Mouse (Mus musculus) G1E (cell line): Measurements from ENCODE around the gene Gm10775. TPM values are rescaled to one million over a fixed set of nuclear protein-coding genes. Genes with fewer than 3 reads are reported as not detected.
A peak's percentile ranks its signal among the peaks of the same experiment; 100 is the strongest.

ENCODE experiments used
- ATAC-seq: 2 replicates; pipeline ENCODE4 v1.8.0; 2016; ENCODE audit warnings: mild to moderate bottlenecking; ENCODE audit not compliant: insufficient number of reproducible peaks, poor library complexity, low FRiP score, severe bottlenecking; ENCODE audit errors: extremely low read depth
- DNase-seq: peaks from one replicate; pipeline ENCODE4 v3.0.0; 2012; ENCODE audit warnings: low spot score
- H3K27me3 ChIP-seq: 2 replicates; pipeline ENCODE4 v1.6.1; 2012; ENCODE audit warnings: mild to moderate bottlenecking, low read length, inconsistent platforms; ENCODE audit not compliant: insufficient read depth
- H3K36me3 ChIP-seq: replicated peaks from 2 replicates; pipeline ENCODE3; 2012; ENCODE audit warnings: mild to moderate bottlenecking, inconsistent platforms
- H3K4me1 ChIP-seq: 2 replicates; pipeline ENCODE4 v1.6.1; 2012; ENCODE audit warnings: low read depth, low read length, inconsistent platforms, mixed read lengths; ENCODE audit not compliant: insufficient read depth
- H3K4me3 ChIP-seq: 2 replicates; pipeline ENCODE4 v1.5.1; 2012; ENCODE audit warnings: low read depth, mild to moderate bottlenecking, inconsistent platforms, low read length, moderate library complexity, mixed read lengths
- H3K9me3 ChIP-seq: replicated peaks from 2 replicates; pipeline ENCODE4 v1.6.1; 2012; ENCODE audit warnings: inconsistent platforms
- CTCF ChIP-seq: IDR thresholded peaks from 2 replicates; pipeline ENCODE4 v1.5.1; 2012; ENCODE audit warnings: low read depth, low read length, inconsistent platforms, mixed read lengths
- GATA1 ChIP-seq: IDR thresholded peaks from 2 replicates; pipeline ENCODE4 v1.6.1; 2012; ENCODE audit warnings: borderline replicate concordance, low read length, inconsistent platforms, mixed read lengths
- GATA2 ChIP-seq: IDR thresholded peaks from 2 replicates; pipeline ENCODE4 v1.6.1; 2012; ENCODE audit warnings: low read depth, low read length, inconsistent platforms, borderline replicate concordance
- POLR2AphosphoS5 ChIP-seq: IDR thresholded peaks from 2 replicates; pipeline ENCODE4 v1.6.1; 2012; ENCODE audit warnings: low read depth, low read length, inconsistent platforms; ENCODE audit not compliant: insufficient replicate concordance
- TAL1 ChIP-seq: conservative IDR thresholded peaks from 2 replicates; pipeline ENCODE4 v1.6.1; 2012; ENCODE audit warnings: low read depth, low read length, inconsistent platforms, mixed read lengths
- polyA plus RNA-seq: library from polyadenylated mRNA; stranded (reverse); fragments of >175 nt; gene quantifications from 2 replicates; pipeline ENCODE4 v1.2.3, GENCODE M21; 2012
- total RNA-seq, 2 experiments: library from RNA; stranded (forward) in 1 of 2; stranded (reverse) in 1 of 2; fragments of 200-1000 nt in 1 of 2; fragments of >200 nt in 1 of 2; fragmentation: Nextera tagmentation in 1 of 2; gene quantifications; 2 replicates each; pipeline ENCODE4 v1.2.3; 2014 to 2017

Gene Gm10775
- total and polyA plus RNA-seq, 3 experiments = 0.04 to 0.11 TPM; not detected in 1

GRCm38 (mm10) chr13:65278383-65279341 is 19.3 kb downstream of the Gm10775 start, which contains the start of gene Zfp369:
Zfp369 (plus strand) TSS chr13:65278814.
- peaks cover 5% of the 10 kb centered on the region for H3K36me3 ChIP-seq
- peak within 1 kb of the TSS; percentile 73 for H3K4me3 ChIP-seq
- no peaks in the 10 kb centered on the region for H3K27me3 ChIP-seq
- DNase-seq (peak; percentile 72), ATAC-seq (peak; percentile 95)
- no peaks in the 10 kb centered on the region; the same call in 1 of the 2 replicates for H3K4me1 ChIP-seq
- TF ChIP-seq POLR2AphosphoS5 = no peak
- TF ChIP-seq GATA2 = no peak
- no peak for TF ChIP-seq TAL1
- TF ChIP-seq CTCF = no peak
- no peak for TF ChIP-seq GATA1
- 0 out of 2 replicates have a peak, but pooled peaks cover 2% of the 10 kb centered on the region for H3K9me3 ChIP-seq

- H3K27me3 ChIP-seq = no peaks in the 10 kb centered on the region
- no peak for DNase-seq
- H3K9me3 ChIP-seq = peaks cover 26% of the 10 kb centered on the region
- no peak for ATAC-seq
- TF ChIP-seq CTCF (no peak), POLR2AphosphoS5 (no peak), TAL1 (no peak), GATA2 (no peak), GATA1 (no peak)
- no peak overlapping the region for H3K4me3 ChIP-seq
- no peaks in the 10 kb centered on the region for H3K4me1 ChIP-seq
- H3K36me3 ChIP-seq = peaks cover 43% of the 10 kb centered on the region
These were observed 27.4 kb downstream of the Gm10775 start for GRCm38 (mm10) chr13:65286771-65287170.

DNA sequence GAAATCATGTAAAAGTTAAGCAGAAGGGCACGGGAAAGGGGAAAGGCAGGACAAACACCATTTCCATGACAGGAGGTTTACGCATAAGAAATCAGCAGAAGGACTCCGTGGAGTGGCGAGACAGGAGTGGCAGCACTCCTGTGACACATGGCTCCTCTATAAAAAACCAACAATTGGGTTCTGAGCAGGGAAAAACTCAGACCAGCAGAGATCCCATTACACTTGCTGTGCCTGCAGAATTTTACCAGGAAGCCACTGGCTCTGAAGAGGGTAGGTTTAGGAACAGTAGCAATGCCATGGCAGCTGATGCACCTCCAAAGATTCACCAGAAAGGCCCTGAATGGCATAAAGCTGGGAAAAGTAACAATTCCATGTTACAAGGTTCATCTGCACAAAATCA is 37.0 kb downstream of the Gm10775 start:
- peaks cover 54% of the 10 kb centered on the region for H3K36me3 ChIP-seq

More for the DNA sequence above, 37.0 kb downstream of the Gm10775 start:
- Histone ChIP-seq H3K4me1 (no peaks in the 10 kb centered on the region), H3K9me3 (peaks cover 38% of the 10 kb centered on the region), H3K4me3 (no peak overlapping the region), H3K27me3 (no peaks in the 10 kb centered on the region)
- DNase-seq = no peak
- no peak for TF ChIP-seq CTCF
- no peak for TF ChIP-seq GATA2
- no peak for TF ChIP-seq TAL1
- TF ChIP-seq POLR2AphosphoS5 = no peak
- no peak for TF ChIP-seq GATA1
- no peak for ATAC-seq

Other genes with a start within 250 kb of the Gm10775 start
- not detected in 2 replicates for gene Spata31d1c, start 226.5 kb upstream of the Gm10775 start, total RNA-seq (2014; fragmentation: Nextera tagmentation)
- gene Spata31d1c, start 226.5 kb upstream of the Gm10775 start, total RNA-seq (2017) = 0.06 and 0.27 TPM in 2 replicates
- not detected in 2 replicates for gene Spata31d1c, start 226.5 kb upstream of the Gm10775 start, polyA plus RNA-seq
- not detected in 2 replicates for gene Prss47, start 206.8 kb upstream of the Gm10775 start, total RNA-seq (2014; fragmentation: Nextera tagmentation)
- 0.17 TPM in 1 of 2 replicates, not detected in the other for gene Prss47, start 206.8 kb upstream of the Gm10775 start, total RNA-seq (2017)
- not detected in 2 replicates for gene Prss47, start 206.8 kb upstream of the Gm10775 start, polyA plus RNA-seq
- gene Mfsd14b, start 146.6 kb upstream of the Gm10775 start, total RNA-seq (2014; fragmentation: Nextera tagmentation) = 91.6 and 103 TPM in 2 replicates
- 67.1 and 74.7 TPM in 2 replicates for gene Mfsd14b, start 146.6 kb upstream of the Gm10775 start, total RNA-seq (2017)
- gene Mfsd14b, start 146.6 kb upstream of the Gm10775 start, polyA plus RNA-seq = 21.0 and 23.0 TPM in 2 replicates
- not detected in 2 replicates for gene Olfr465-ps1, start 121.5 kb upstream of the Gm10775 start, total RNA-seq (2014; fragmentation: Nextera tagmentation)
- 0.11 and 0.12 TPM in 2 replicates for gene Olfr465-ps1, start 121.5 kb upstream of the Gm10775 start, total RNA-seq (2017)
- gene Olfr465-ps1, start 121.5 kb upstream of the Gm10775 start, polyA plus RNA-seq = not detected in 2 replicates
- not detected in 2 replicates for gene Olfr466, start 109.3 kb upstream of the Gm10775 start, total RNA-seq (2014; fragmentation: Nextera tagmentation)
- gene Olfr466, start 109.3 kb upstream of the Gm10775 start, total RNA-seq (2017) = 0.11 and 0.12 TPM in 2 replicates
- not detected in 2 replicates for gene Olfr466, start 109.3 kb upstream of the Gm10775 start, polyA plus RNA-seq
- gene Nlrp4f, start 53.6 kb upstream of the Gm10775 start, total RNA-seq (2014; fragmentation: Nextera tagmentation) = not detected in 2 replicates
- 0.05 and 0.17 TPM in 2 replicates for gene Nlrp4f, start 53.6 kb upstream of the Gm10775 start, total RNA-seq (2017)
- not detected in 2 replicates for gene Nlrp4f, start 53.6 kb upstream of the Gm10775 start, polyA plus RNA-seq
- gene Zfp369, start 19.3 kb downstream of the Gm10775 start, total RNA-seq (2014; fragmentation: Nextera tagmentation) = 71.3 and 76.9 TPM in 2 replicates
- 33.9 and 42.4 TPM in 2 replicates for gene Zfp369, start 19.3 kb downstream of the Gm10775 start, total RNA-seq (2017)
- gene Zfp369, start 19.3 kb downstream of the Gm10775 start, polyA plus RNA-seq = 4.3 and 4.6 TPM in 2 replicates